Comparison of ENCODE assay signal across 9 mouse cellular contexts in the genomic region with DNA sequence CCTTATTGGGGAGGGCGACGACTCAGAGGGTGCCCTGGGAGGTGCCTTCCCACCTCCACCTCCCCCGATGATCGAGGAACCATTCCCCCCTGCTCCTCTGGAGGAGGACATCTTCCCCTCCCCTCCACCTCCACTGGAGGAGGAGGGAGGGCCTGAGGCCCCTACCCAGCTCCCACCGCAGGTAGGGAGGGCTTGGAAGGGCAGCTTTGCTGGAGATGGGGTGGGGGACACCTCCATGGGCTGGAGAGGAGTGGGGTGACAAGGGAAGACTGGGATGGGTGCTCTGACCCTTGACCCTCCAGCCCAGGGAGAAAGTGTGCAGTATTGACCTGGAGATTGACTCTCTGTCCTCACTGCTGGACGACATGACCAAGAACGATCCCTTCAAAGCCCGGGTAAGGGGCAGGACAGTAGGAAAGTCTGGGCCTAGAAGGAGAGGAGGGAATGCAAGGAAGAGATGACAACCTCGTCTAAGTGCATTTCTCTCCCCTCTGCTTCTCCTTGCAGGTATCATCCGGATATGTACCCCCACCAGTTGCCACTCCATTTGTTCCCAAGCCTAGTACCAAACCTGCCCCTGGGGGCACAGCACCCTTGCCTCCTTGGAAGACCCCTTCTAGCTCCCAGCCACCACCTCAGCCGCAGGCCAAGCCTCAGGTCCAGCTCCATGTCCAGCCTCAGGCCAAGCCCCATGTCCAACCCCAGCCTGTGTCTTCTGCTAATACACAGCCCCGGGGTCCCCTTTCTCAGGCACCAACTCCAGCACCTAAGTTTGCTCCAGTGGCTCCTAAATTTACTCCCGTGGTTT. TPM values are rescaled to one million over a fixed set of nuclear protein-coding genes. Genes with fewer than 3 reads are reported as not detected.
A peak's percentile ranks its signal among the peaks of the same experiment; 100 is the strongest.
DNase-seq lines count a peak whose midpoint lies in the region; ATAC-seq and TF ChIP-seq lines count a peak whose summit lies in the region.
"Had no signal": no experiment of that assay in that cellular context is flagged by ENCODE, and none has a peak within 500 bp of the region (broad histone marks: within the 10 kb centered on the region; RNA-seq: fewer than 3 reads in every experiment).

No protein-coding gene starts in this region.

- H3K36me3 ChIP-seq in G1E (replicated peaks) (peaks cover 14% of the 10 kb centered on the region), macrophage (ENCODE audit: inconsistent target) (peaks cover 15% of the 10 kb centered on the region)

- peaks cover 29% of the 10 kb centered on the region for H3K79me2 ChIP-seq in macrophage (ENCODE audit: inconsistent target)

- TF ChIP-seq CTCF in gastrocnemius, adult 2 months (IDR thresholded peaks at IDR 0.05), result no peak
- no peak for TF ChIP-seq CTCF in G1E (IDR thresholded peaks at IDR 0.05; ENCODE audit: low read depth, low read length)

- intact Hi-C loops in gastrocnemius, adult 2 months (cut with DNase I), result loop anchor here (1.0 to 2.0 kb wide), 2 partner anchors 22 to 29 kb away; a partner anchor contains a TSS
- intact Hi-C loops in gastrocnemius, postnatal 14 days (cut with DNase I; ENCODE audit: low total_unique reads), result no loop called here
- intact Hi-C loops in heart, postnatal 10 days (cut with DNase I), result loop anchor here (2.0 kb wide), 1 partner anchor 22 kb away; a partner anchor contains a TSS

- H3K4me3 ChIP-seq in gastrocnemius, adult 2 months, result peak overlapping the region; percentile 90
- H3K4me3 ChIP-seq in G1E (ENCODE audit: low read depth, low read length) (peak overlapping the region; percentile 81), macrophage (ENCODE audit: inconsistent target) (peak overlapping the region; percentile 83)

- no peak for DNase-seq in gastrocnemius, adult 2 months
- no peak for DNase-seq in gastrocnemius, postnatal 14 days
- no peak for DNase-seq in G1E (ENCODE audit: low spot score)
- DNase-seq in heart, postnatal 10 days, result peak; percentile 13 to 15
- no peak for DNase-seq in right cerebral cortex, postnatal 25 days
- no peak for DNase-seq in B cell, adult 2 months
- DNase-seq in adrenal gland, postnatal 25 days, result no peak

- H3K27me3 ChIP-seq in G1E (ENCODE audit: insufficient read depth, low read length), result peaks cover 5% of the 10 kb centered on the region; the same call in 1 of the 2 replicates

- H3K9me3 ChIP-seq in G1E (replicated peaks), result no peaks in the 10 kb centered on the region

- no peak for ATAC-seq in G1E (ENCODE audit: extremely low read depth, insufficient number of reproducible peaks, low FRiP score, poor library complexity, severe bottlenecking)

- 21% methylated on average over 13 of the region's 13 CpGs for WGBS in macrophage (ENCODE audit: missing documents)

- H3K4me1 ChIP-seq in G1E (ENCODE audit: insufficient read depth, low read depth, low read length), result peaks cover 57% of the 10 kb centered on the region

- H3K27ac ChIP-seq in gastrocnemius, adult 2 months, result peak overlapping the region; percentile 97
- peak overlapping the region; percentile 81 for H3K27ac ChIP-seq in macrophage

RNA-seq across cellular contexts. Expression of a gene that starts 1.7 kb away (rescaled TPM):
- 10 to 100 TPM; 19.7 to 24.7 TPM for total RNA-seq in gastrocnemius, adult 2 months (2021)
- total RNA-seq in gastrocnemius, postnatal 14 days (2021), result 10 to 100 TPM; 35.2 to 40.9 TPM
- 70.2 and 70.3 TPM in 2 replicates for total RNA-seq in G1E (2014; fragmentation: Nextera tagmentation)
- total RNA-seq in G1E (2017), result 14.8 and 19.1 TPM in 2 replicates
- polyA plus RNA-seq in G1E (2012), result 319 and 320 TPM in 2 replicates
- 100 to 1,000 TPM; 104 to 121 TPM for total RNA-seq in heart, postnatal 10 days (2021)
- total RNA-seq in macrophage (2018; cell fraction: chromatin; rRNA removed), result 100 to 1,000 TPM in 7 of 26 experiments, 10 to 100 TPM in 19; 41.7 to 199 (median 80.2) TPM
- total RNA-seq in macrophage (2018; cell fraction: cytosol; rRNA removed), result 100 to 1,000 TPM in 21 of 26 experiments, 10 to 100 TPM in 5; 77.4 to 214 (median 117) TPM
- 100 to 1,000 TPM in 11 of 26 experiments, 10 to 100 TPM in 15; 54.6 to 321 (median 99.8) TPM for total RNA-seq in macrophage (2018; cell fraction: nucleus; rRNA removed)
- polyA plus RNA-seq in macrophage (2018), result 63.6 to 176 TPM (median 108 TPM) in 3 replicates
- 105 and 140 TPM in 2 replicates for total RNA-seq in adrenal gland, postnatal 25 days (2021)

RNA-seq across cellular contexts. Expression of a gene that starts 21.9 kb away (rescaled TPM):
- under 1 TPM in 1 of 2 experiments, not detected in 1; 0.10 TPM for total RNA-seq in gastrocnemius, adult 2 months (2021)
- under 1 TPM; 0.07 to 0.21 TPM for total RNA-seq in gastrocnemius, postnatal 14 days (2021)
- total RNA-seq in G1E (2014; fragmentation: Nextera tagmentation) (not detected in 2 replicates), G1E (2017) (0.23 TPM in 1 of 2 replicates, not detected in the other)
- polyA plus RNA-seq in G1E (2012) (not detected in 2 replicates), macrophage (2018) (not detected in 3 replicates)
- total RNA-seq in heart, postnatal 10 days (2021), result under 1 TPM; 0.60 to 0.72 TPM
- total RNA-seq in macrophage (2018; cell fraction: chromatin; rRNA removed), result under 1 TPM in 2 of 26 experiments, not detected in 24; 0.16 to 0.25 TPM
- under 1 TPM in 1 of 26 experiments, not detected in 25; 0.03 TPM for total RNA-seq in macrophage (2018; cell fraction: cytosol; rRNA removed)
- total RNA-seq in macrophage (2018; cell fraction: nucleus; rRNA removed), result not detected
- total RNA-seq in adrenal gland, postnatal 25 days (2021), result 0.48 and 0.55 TPM in 2 replicates

RNA-seq across cellular contexts. Expression of a gene that starts 26.7 kb away (rescaled TPM):
- total RNA-seq in gastrocnemius, adult 2 months (2021), result under 1 TPM; 0.33 to 0.45 TPM
- total RNA-seq in gastrocnemius, postnatal 14 days (2021), result under 1 TPM; 0.60 to 0.80 TPM
- total RNA-seq in G1E (2014; fragmentation: Nextera tagmentation) (not detected in 2 replicates), G1E (2017) (0.05 TPM in 1 of 2 replicates, not detected in the other)
- polyA plus RNA-seq in G1E (2012) (0.01 TPM in 1 of 2 replicates, not detected in the other), macrophage (2018) (not detected in 3 replicates)
- 1 to 10 TPM; 1.2 to 1.6 TPM for total RNA-seq in heart, postnatal 10 days (2021)
- under 1 TPM in 1 of 26 experiments, not detected in 25; 0.16 TPM for total RNA-seq in macrophage (2018; cell fraction: chromatin; rRNA removed)
- not detected for total RNA-seq in macrophage (2018; cell fraction: cytosol; rRNA removed)
- not detected for total RNA-seq in macrophage (2018; cell fraction: nucleus; rRNA removed)
- 0.24 TPM in 1 of 2 replicates, not detected in the other for total RNA-seq in adrenal gland, postnatal 25 days (2021)

RNA-seq across cellular contexts. Expression of a gene that starts 48.9 kb away (rescaled TPM):
- total RNA-seq in gastrocnemius, adult 2 months (2021), result not detected
- under 1 TPM in 1 of 2 experiments, not detected in 1; 0.44 TPM for total RNA-seq in gastrocnemius, postnatal 14 days (2021)
- total RNA-seq in G1E (2014; fragmentation: Nextera tagmentation), result not detected in 2 replicates
- total RNA-seq in G1E (2017), result 0.22 and 0.23 TPM in 2 replicates
- not detected in 2 replicates for polyA plus RNA-seq in G1E (2012)
- not detected for total RNA-seq in heart, postnatal 10 days (2021)
- total RNA-seq in macrophage (2018; cell fraction: chromatin; rRNA removed), result 1 to 10 TPM in 15 of 26 experiments, under 1 TPM in 1, not detected in 10; 0.92 to 4.6 (median 1.8) TPM
- not detected for total RNA-seq in macrophage (2018; cell fraction: cytosol; rRNA removed)
- 1 to 10 TPM in 8 of 26 experiments, under 1 TPM in 4, not detected in 14; 0.61 to 2.4 (median 1.1) TPM for total RNA-seq in macrophage (2018; cell fraction: nucleus; rRNA removed)
- polyA plus RNA-seq in macrophage (2018), result not detected in 3 replicates
- total RNA-seq in adrenal gland, postnatal 25 days (2021), result 7.4 and 11.8 TPM in 2 replicates
- total RNA-seq: heart, adult 18-20 months had no signal

RNA-seq across cellular contexts. Expression of a gene that starts 54.1 kb away (rescaled TPM):
- total RNA-seq in gastrocnemius, adult 2 months (2021), result not detected
- not detected for total RNA-seq in gastrocnemius, postnatal 14 days (2021)
- total RNA-seq in G1E (2014; fragmentation: Nextera tagmentation) (not detected in 2 replicates), G1E (2017) (0.27 TPM in 1 of 2 replicates, not detected in the other)
- polyA plus RNA-seq in G1E (2012) (not detected in 2 replicates), macrophage (2018) (not detected in 3 replicates)
- total RNA-seq in heart, postnatal 10 days (2021), result under 1 TPM; 0.25 to 0.31 TPM
- total RNA-seq in macrophage (2018; cell fraction: chromatin; rRNA removed), result 1 to 10 TPM in 17 of 26 experiments, under 1 TPM in 5, not detected in 4; 0.70 to 4.9 (median 2.2) TPM
- total RNA-seq in macrophage (2018; cell fraction: cytosol; rRNA removed), result under 1 TPM in 2 of 26 experiments, not detected in 24; 0.17 to 0.26 TPM
- total RNA-seq in macrophage (2018; cell fraction: nucleus; rRNA removed), result 1 to 10 TPM in 9 of 26 experiments, under 1 TPM in 8, not detected in 9; 0.40 to 3.2 (median 1.0) TPM
- 7.3 and 9.4 TPM in 2 replicates for total RNA-seq in adrenal gland, postnatal 25 days (2021)
- total RNA-seq: heart, adult 18-20 months had no signal

Comparison
In these comparisons a context has a peak if more than half of its experiments do, and no peak if none do; other contexts are left out.
1. DNase-seq: peak in heart, postnatal 10 days (2 of 2); none in gastrocnemius, adult 2 months (single experiment), gastrocnemius, postnatal 14 days (single experiment), G1E (single experiment), right cerebral cortex, postnatal 25 days (single experiment), B cell, adult 2 months (0 of 2) and adrenal gland, postnatal 25 days (single experiment).
2. Peak in every context shown above with its lines, with median percentiles within 50 percentile points of each other: H3K4me3 ChIP-seq.